Mouse (Mus musculus) heart, embryonic 15.5 days (tissue): ENCODE data around the gene Dhx35. TPM values are rescaled to one million over a fixed set of nuclear protein-coding genes. Genes with fewer than 3 reads are reported as not detected.

ENCODE experiments used
- ATAC-seq: fragments of 200-750 bp; cut with Nextera tagmentation; replicated peaks from 2 replicates; pipeline ENCODE4 v1.8.0; 2017; ENCODE audit warnings: low read depth, moderate TSS enrichment; ENCODE audit not compliant: insufficient number of reproducible peaks, insufficient read depth, low FRiP score
- H3K27ac ChIP-seq: fragments of 300-500 bp; sonication (generic); 2 replicates; pipeline ENCODE4 v1.5.1; 2015; ENCODE audit warnings: mild to moderate bottlenecking, inconsistent platforms
- H3K27me3 ChIP-seq: fragments of 300-500 bp; sonication (generic); 2 replicates; pipeline ENCODE4 v1.6.1; 2015; ENCODE audit warnings: inconsistent platforms
- H3K36me3 ChIP-seq: fragments of 300-500 bp; sonication (generic); 2 replicates; pipeline ENCODE4 v1.6.1; 2015; ENCODE audit warnings: mild to moderate bottlenecking, inconsistent platforms
- H3K4me1 ChIP-seq: fragments of 300-500 bp; sonication (generic); replicated peaks from 2 replicates; pipeline ENCODE4 v1.6.1; 2015; ENCODE audit warnings: inconsistent platforms
- H3K4me2 ChIP-seq: fragments of 300-500 bp; sonication (generic); 2 replicates; pipeline ENCODE4 v1.6.1; 2015; ENCODE audit warnings: inconsistent platforms, mild to moderate bottlenecking, moderate library complexity
- H3K4me3 ChIP-seq: fragments of 300-500 bp; sonication (generic); 2 replicates; pipeline ENCODE4 v1.5.1; 2015; ENCODE audit warnings: mild to moderate bottlenecking, inconsistent platforms
- H3K9ac ChIP-seq: fragments of 300-500 bp; sonication (generic); 2 replicates; pipeline ENCODE4 v1.6.1; 2015; ENCODE audit warnings: mild to moderate bottlenecking, inconsistent platforms
- H3K9me3 ChIP-seq: fragments of 300-500 bp; sonication (generic); replicated peaks from 2 replicates; pipeline ENCODE4 v1.6.1; 2016; ENCODE audit warnings: inconsistent platforms
- WGBS: fragments of 180-500 bp; shearing (Covaris S2); methylation state at CpG from one replicate; pipeline ENCODE4 v1.1.7; 2015; ENCODE audit warnings: mixed read lengths; 5-methylcytosine and 5-hydroxymethylcytosine counted together
- polyA plus RNA-seq: library from polyadenylated mRNA; unstranded; fragments of >200 nt; fragmentation: Nextera tagmentation; extraction: Ambion mirVana; gene quantifications from 2 replicates; pipeline ENCODE4 v1.2.1, GENCODE M21; 2015

The Dhx35 gene
- polyA plus RNA-seq, result 11.8 and 12.5 TPM in 2 replicates

- 0% methylated on average over 33 of the region's 33 CpGs for WGBS
- ATAC-seq, result peak; percentile 99
- Histone ChIP-seq H3K9ac (peak within 1 kb of the TSS; percentile 87), H3K9me3 (no peaks in the 10 kb centered on the region), H3K36me3 (no peaks in the 10 kb centered on the region), H3K4me3 (peak within 1 kb of the TSS; percentile 94), H3K4me1 (peaks cover 20% of the 10 kb centered on the region), H3K4me2 (peak within 1 kb of the TSS; percentile 85), H3K27ac (peak within 1 kb of the TSS; percentile 86), H3K27me3 (no peaks in the 10 kb centered on the region)
These were observed at the start of gene Dhx35 for GRCm38 (mm10) chr2:158794494-158795004. TSS of gene Dhx35 (plus strand) at chr2:158794807.

GRCm38 (mm10) chr2:158745049-158745482 lies 49.5 kb upstream of the Dhx35 start:
- H3K4me2 ChIP-seq, result no peak overlapping the region
- H3K27me3 ChIP-seq, result no peaks in the 10 kb centered on the region
- H3K36me3 ChIP-seq, result no peaks in the 10 kb centered on the region
- H3K9ac ChIP-seq, result no peak overlapping the region
- peaks cover 8% of the 10 kb centered on the region for H3K4me1 ChIP-seq
- no peak overlapping the region for H3K4me3 ChIP-seq
- ATAC-seq, result no peak; the same call in 1 of the 2 replicates
- H3K9me3 ChIP-seq, result no peaks in the 10 kb centered on the region
- no peak overlapping the region for H3K27ac ChIP-seq
- WGBS, result 24% methylated on average over 2 of the region's 2 CpGs

GRCm38 (mm10) chr2:158746164-158746563 lies 48.4 kb upstream of the Dhx35 start:
- Histone ChIP-seq H3K9me3 (no peaks in the 10 kb centered on the region), H3K4me2 (peak overlapping the region; percentile 27), H3K4me3 (no peak overlapping the region), H3K4me1 (peaks cover 8% of the 10 kb centered on the region), H3K27ac (no peak overlapping the region), H3K36me3 (no peaks in the 10 kb centered on the region), H3K9ac (no peak overlapping the region), H3K27me3 (no peaks in the 10 kb centered on the region)
- no peak for ATAC-seq
- WGBS, result 45% methylated on average over 11 of the region's 11 CpGs

- no peak overlapping the region for H3K27ac ChIP-seq
- no peak overlapping the region for H3K9ac ChIP-seq
- no peaks in the 10 kb centered on the region for H3K9me3 ChIP-seq
- H3K4me1 ChIP-seq, result peaks cover 8% of the 10 kb centered on the region
- H3K4me2 ChIP-seq, result no peak overlapping the region
- no peaks in the 10 kb centered on the region for H3K27me3 ChIP-seq
- no peak for ATAC-seq
- WGBS, result 85% methylated on average over 9 of the region's 9 CpGs
- H3K4me3 ChIP-seq, result no peak overlapping the region
- H3K36me3 ChIP-seq, result no peaks in the 10 kb centered on the region
These were observed 45.2 kb upstream of the Dhx35 start for GRCm38 (mm10) chr2:158749366-158749765.

GRCm38 (mm10) chr2:158760231-158760630 lies 34.4 kb upstream of the Dhx35 start:
- Histone ChIP-seq H3K27me3 (no peaks in the 10 kb centered on the region), H3K4me2 (no peak overlapping the region), H3K36me3 (no peaks in the 10 kb centered on the region), H3K27ac (no peak overlapping the region), H3K4me1 (no peaks in the 10 kb centered on the region), H3K4me3 (no peak overlapping the region), H3K9me3 (no peaks in the 10 kb centered on the region), H3K9ac (no peak overlapping the region)
- WGBS, result 55% methylated on average over 2 of the region's 2 CpGs
- no peak for ATAC-seq

GRCm38 (mm10) chr2:158762339-158762738 lies 32.3 kb upstream of the Dhx35 start:
- no peak for ATAC-seq
- Histone ChIP-seq H3K27ac (no peak overlapping the region), H3K4me2 (no peak overlapping the region), H3K36me3 (no peaks in the 10 kb centered on the region), H3K27me3 (no peaks in the 10 kb centered on the region), H3K4me3 (no peak overlapping the region), H3K4me1 (peaks cover 2% of the 10 kb centered on the region), H3K9ac (no peak overlapping the region), H3K9me3 (no peaks in the 10 kb centered on the region)
- WGBS, result 80% methylated on average over 5 of the region's 5 CpGs

GRCm38 (mm10) chr2:158767742-158768339 lies 26.8 kb upstream of the Dhx35 start, which contains the start of gene Fam83d:
TSS of gene Fam83d (plus strand) at chr2:158768093.
- H3K4me2 ChIP-seq, result peak within 1 kb of the TSS; percentile 98
- WGBS, result under 1% methylated on average over 48 of the region's 48 CpGs
- peak; percentile 96 for ATAC-seq
- H3K4me3 ChIP-seq, result peak within 1 kb of the TSS; percentile 85
- H3K36me3 ChIP-seq, result no peaks in the 10 kb centered on the region
- H3K4me1 ChIP-seq, result peaks cover 47% of the 10 kb centered on the region
- H3K27me3 ChIP-seq, result no peaks in the 10 kb centered on the region
- peak within 1 kb of the TSS; percentile 74 for H3K9ac ChIP-seq
- peak within 1 kb of the TSS; percentile 85 for H3K27ac ChIP-seq
- H3K9me3 ChIP-seq, result no peaks in the 10 kb centered on the region

- no peaks in the 10 kb centered on the region for H3K27me3 ChIP-seq
- WGBS, result under 1% methylated on average over 37 of the region's 37 CpGs
- H3K4me3 ChIP-seq, result peak overlapping the region; percentile 85
- peak; percentile 29; the same call in 1 of the 2 replicates for ATAC-seq
- peak overlapping the region; percentile 74 for H3K9ac ChIP-seq
- H3K4me2 ChIP-seq, result peak overlapping the region; percentile 98
- H3K27ac ChIP-seq, result peak overlapping the region; percentile 85
- no peaks in the 10 kb centered on the region for H3K9me3 ChIP-seq
- H3K4me1 ChIP-seq, result peaks cover 49% of the 10 kb centered on the region
- H3K36me3 ChIP-seq, result no peaks in the 10 kb centered on the region
These were observed 26.3 kb upstream of the Dhx35 start for GRCm38 (mm10) chr2:158768350-158768749.

DNA sequence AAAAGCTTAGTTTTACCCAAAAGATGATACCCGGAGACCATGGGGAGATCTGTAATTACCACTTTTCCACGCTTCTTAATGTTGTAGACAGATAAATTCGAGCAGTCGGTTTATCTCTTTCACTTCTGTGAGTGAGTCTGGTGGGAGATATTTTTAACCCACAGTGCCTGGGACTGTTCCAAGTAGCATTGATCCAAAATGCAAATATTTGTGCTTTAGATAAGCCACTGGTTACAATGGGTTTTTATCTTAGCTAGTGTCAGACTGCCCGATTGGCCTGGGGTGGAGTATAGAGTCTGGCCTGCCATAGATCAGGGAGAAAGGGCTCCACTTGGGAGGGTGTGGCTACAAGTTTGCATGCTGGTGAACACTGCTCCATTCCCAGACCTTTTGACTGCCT lies 25.8 kb upstream of the Dhx35 start:
- H3K36me3 ChIP-seq, result no peaks in the 10 kb centered on the region
- H3K27ac ChIP-seq, result peak overlapping the region; percentile 85
- peak overlapping the region; percentile 98 for H3K4me2 ChIP-seq
- no peak for ATAC-seq
- peak overlapping the region; percentile 74 for H3K9ac ChIP-seq
- H3K9me3 ChIP-seq, result no peaks in the 10 kb centered on the region
- H3K4me1 ChIP-seq, result peaks cover 49% of the 10 kb centered on the region
- WGBS, result 2% methylated on average over 5 of the region's 5 CpGs
- no peaks in the 10 kb centered on the region for H3K27me3 ChIP-seq
- H3K4me3 ChIP-seq, result peak overlapping the region; percentile 85

DNA sequence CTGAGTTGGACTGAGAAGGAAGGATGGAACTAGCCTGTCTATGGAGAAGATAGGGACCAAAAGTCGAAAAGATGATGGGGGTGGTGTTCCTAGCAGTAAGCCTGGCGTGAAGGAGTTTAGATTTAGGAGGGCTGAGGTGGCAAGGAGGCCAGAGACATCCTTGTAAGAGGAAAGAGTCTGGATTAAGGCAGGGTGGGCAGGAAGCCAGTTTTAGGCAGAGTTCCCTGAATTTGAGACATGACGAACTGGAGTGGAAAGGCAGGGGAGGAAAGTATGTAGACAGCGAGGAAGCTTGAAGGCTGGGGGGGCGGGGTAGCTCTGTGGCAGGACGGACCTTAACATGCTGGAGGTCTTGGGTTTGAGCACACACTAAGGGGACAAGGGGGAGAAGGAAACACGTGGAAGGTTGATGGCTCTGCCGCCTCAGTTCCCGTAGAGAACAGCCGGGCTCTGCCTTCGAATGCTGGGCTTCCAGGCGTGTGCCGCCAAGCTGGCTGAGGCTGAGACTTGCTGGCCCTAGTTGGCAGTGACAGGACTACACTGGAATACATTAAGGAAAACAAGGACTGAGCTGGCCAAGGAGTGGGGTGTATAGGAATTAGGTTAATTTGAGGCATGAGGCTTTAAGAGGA lies 24.4 kb upstream of the Dhx35 start:
- Histone ChIP-seq H3K36me3 (no peaks in the 10 kb centered on the region), H3K9ac (peak overlapping the region; percentile 74; the same call in 1 of the 2 replicates), H3K9me3 (no peaks in the 10 kb centered on the region), H3K4me3 (peak overlapping the region; percentile 85), H3K27ac (peak overlapping the region; percentile 45; the same call in 1 of the 2 replicates), H3K27me3 (no peaks in the 10 kb centered on the region), H3K4me2 (peak overlapping the region; percentile 98), H3K4me1 (peaks cover 57% of the 10 kb centered on the region)
- no peak for ATAC-seq
- WGBS, result 23% methylated on average over 13 of the region's 13 CpGs

- 37% methylated on average over 11 of the region's 11 CpGs for WGBS
- no peaks in the 10 kb centered on the region for H3K36me3 ChIP-seq
These were observed 23.4 kb upstream of the Dhx35 start for GRCm38 (mm10) chr2:158771066-158771763.

More at GRCm38 (mm10) chr2:158771066-158771763, 23.4 kb upstream of the Dhx35 start:
- Histone ChIP-seq H3K4me2 (peak overlapping the region; percentile 98), H3K4me3 (peak overlapping the region; percentile 85), H3K9ac (0 out of 2 replicates have a peak overlapping the region, but pooled peaks have one; percentile 9), H3K27me3 (no peaks in the 10 kb centered on the region), H3K9me3 (no peaks in the 10 kb centered on the region), H3K4me1 (peaks cover 67% of the 10 kb centered on the region), H3K27ac (no peak overlapping the region)
- no peak for ATAC-seq
